Mouse (Mus musculus): ENCODE results near the gene Tmem177. TPM values are rescaled to one million over a fixed set of nuclear protein-coding genes. Genes with fewer than 3 reads are reported as not detected.

The Tmem177 gene
- total RNA-seq, 1 experiment: 9.5 TPM

DNA sequence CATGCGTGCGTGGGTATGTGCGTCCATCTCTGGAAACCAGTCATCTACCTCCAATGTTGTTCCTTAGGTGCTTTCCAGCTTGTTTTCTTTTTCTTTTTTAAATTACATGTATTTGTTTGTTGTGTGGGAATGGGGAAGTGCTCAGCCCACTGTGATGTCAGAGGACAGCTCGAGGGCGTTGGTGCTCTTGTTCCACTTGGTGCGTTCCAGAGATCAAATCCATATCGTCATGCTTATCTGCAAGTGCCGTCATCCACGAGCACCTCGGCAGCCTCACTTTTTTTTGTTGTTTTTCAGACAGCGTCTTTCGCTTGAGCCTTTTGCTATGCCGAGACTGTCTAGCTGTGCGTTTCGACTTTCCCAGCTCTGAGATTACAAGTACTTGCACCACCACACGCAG lies 23.7 kb downstream of the Tmem177 start:
- Histone ChIP-seq H3K27ac (ENCODE audit: insufficient read depth, low read depth, low read length, poor library complexity, severe bottlenecking) (no peak overlapping the region; the same call in 1 of the 2 replicates), H3K9me3 (ENCODE audit: control insufficient read depth, insufficient read depth, low read depth, low read length) (no peaks in the 10 kb centered on the region), H3K4me1 (ENCODE audit: control insufficient read depth in 2 of 2, insufficient read depth in 2 of 2, low read length in 2 of 2, poor library complexity in 1 of 2) (0 out of 4 replicates have a peak, but pooled peaks cover 0 to 2% of the 10 kb centered on the region in 2 experiments), H3K4me3 (ENCODE audit: insufficient read depth in 1 of 2, low read depth in 1 of 2, low read length in 2 of 2, poor library complexity in 1 of 2, severe bottlenecking in 1 of 2) (no peak overlapping the region), H3K36me3 (ENCODE audit: control insufficient read depth, insufficient read depth, low read length, poor library complexity, severe bottlenecking) (no peaks in the 10 kb centered on the region), H3K9ac (ENCODE audit: insufficient read depth, low read depth, low read length, poor library complexity, severe bottlenecking) (no peak overlapping the region)
- no peak for DNase-seq (ENCODE audit: low read depth, low spot score)
- in situ Hi-C loops (cut with MboI; ENCODE audit: low sequenced_read_pairs in 2 of 2, unreplicated experiment in 2 of 2): no loop called here
- TF ChIP-seq MAFK (IDR thresholded peaks at IDR 0.05; ENCODE audit: insufficient read depth, low read depth, low read length) (no peak), HCFC1 (IDR thresholded peaks at IDR 0.05; ENCODE audit: borderline replicate concordance, insufficient read depth, low read length) (no peak), ZNF384 (IDR thresholded peaks at IDR 0.05; ENCODE audit: low read depth, low read length) (no peak), CHD2 (IDR thresholded peaks at IDR 0.05; ENCODE audit: low read depth, low read length) (no peak), ZC3H11A (IDR thresholded peaks at IDR 0.05; ENCODE audit: borderline replicate concordance, low read depth, low read length) (no peak)

GRCm38 (mm10) chr1:119886320-119886719 lies 26.7 kb downstream of the Tmem177 start:
- DNase-seq (ENCODE audit: low read depth, low spot score): no peak
- Histone ChIP-seq H3K9ac (ENCODE audit: insufficient read depth, low read depth, low read length, poor library complexity, severe bottlenecking) (no peak overlapping the region), H3K27ac (ENCODE audit: insufficient read depth, low read depth, low read length, poor library complexity, severe bottlenecking) (no peak overlapping the region), H3K9me3 (ENCODE audit: control insufficient read depth, insufficient read depth, low read depth, low read length) (no peaks in the 10 kb centered on the region), H3K36me3 (ENCODE audit: control insufficient read depth, insufficient read depth, low read length, poor library complexity, severe bottlenecking) (no peaks in the 10 kb centered on the region), H3K4me1 (ENCODE audit: control insufficient read depth in 2 of 2, insufficient read depth in 2 of 2, low read length in 2 of 2, poor library complexity in 1 of 2) (0 out of 4 replicates have a peak, but pooled peaks cover 0 to 2% of the 10 kb centered on the region in 2 experiments), H3K4me3 (ENCODE audit: insufficient read depth in 1 of 2, low read depth in 1 of 2, low read length in 2 of 2, poor library complexity in 1 of 2, severe bottlenecking in 1 of 2) (no peak overlapping the region)
- TF ChIP-seq ZNF384 (IDR thresholded peaks at IDR 0.05; ENCODE audit: low read depth, low read length) (no peak), CHD2 (IDR thresholded peaks at IDR 0.05; ENCODE audit: low read depth, low read length) (no peak), HCFC1 (IDR thresholded peaks at IDR 0.05; ENCODE audit: borderline replicate concordance, insufficient read depth, low read length) (no peak)
- in situ Hi-C loops (cut with MboI; ENCODE audit: low sequenced_read_pairs in 2 of 2, unreplicated experiment in 2 of 2): no loop called here

DNA sequence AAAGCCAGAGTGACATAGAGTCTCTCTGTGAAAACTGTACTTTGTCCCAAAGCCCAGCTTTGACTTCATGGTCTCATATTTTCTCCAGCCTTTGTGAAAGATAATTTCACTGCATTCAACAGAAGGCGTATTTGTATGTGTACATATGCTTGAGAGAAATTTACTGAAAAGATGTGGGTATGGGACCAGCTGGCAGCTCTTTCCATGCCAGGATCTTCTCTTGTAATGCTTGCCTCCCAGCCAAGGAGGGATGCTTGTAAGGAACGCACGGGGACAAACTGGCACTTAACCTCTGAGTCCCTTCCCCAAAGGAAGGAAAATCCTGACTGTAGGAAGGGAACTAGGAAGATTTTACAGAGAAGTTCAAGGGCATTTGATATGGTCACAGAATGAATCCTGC lies 28.7 kb downstream of the Tmem177 start:
- H3K9ac ChIP-seq (ENCODE audit: insufficient read depth, low read depth, low read length, poor library complexity, severe bottlenecking): no peak overlapping the region
- H3K4me3 ChIP-seq (ENCODE audit: insufficient read depth in 1 of 2, low read depth in 1 of 2, low read length in 2 of 2, poor library complexity in 1 of 2, severe bottlenecking in 1 of 2): no peak overlapping the region
- 0 out of 4 replicates have a peak, but pooled peaks cover 0 to 2% of the 10 kb centered on the region in 2 experiments for H3K4me1 ChIP-seq (ENCODE audit: control insufficient read depth in 2 of 2, insufficient read depth in 2 of 2, low read length in 2 of 2, poor library complexity in 1 of 2)
- TF ChIP-seq ZC3H11A (IDR thresholded peaks at IDR 0.05; ENCODE audit: borderline replicate concordance, low read depth, low read length) (no peak), CHD2 (IDR thresholded peaks at IDR 0.05; ENCODE audit: low read depth, low read length) (no peak), HCFC1 (IDR thresholded peaks at IDR 0.05; ENCODE audit: borderline replicate concordance, insufficient read depth, low read length) (no peak), MAFK (IDR thresholded peaks at IDR 0.05; ENCODE audit: insufficient read depth, low read depth, low read length) (no peak)
- DNase-seq (ENCODE audit: low read depth, low spot score): no peak
- no peak overlapping the region for H3K27ac ChIP-seq (ENCODE audit: insufficient read depth, low read depth, low read length, poor library complexity, severe bottlenecking)
- in situ Hi-C loops (cut with MboI; ENCODE audit: low sequenced_read_pairs in 2 of 2, unreplicated experiment in 2 of 2): no loop called here
- no peaks in the 10 kb centered on the region for H3K36me3 ChIP-seq (ENCODE audit: control insufficient read depth, insufficient read depth, low read length, poor library complexity, severe bottlenecking)
- H3K9me3 ChIP-seq (ENCODE audit: control insufficient read depth, insufficient read depth, low read depth, low read length): no peaks in the 10 kb centered on the region

DNA sequence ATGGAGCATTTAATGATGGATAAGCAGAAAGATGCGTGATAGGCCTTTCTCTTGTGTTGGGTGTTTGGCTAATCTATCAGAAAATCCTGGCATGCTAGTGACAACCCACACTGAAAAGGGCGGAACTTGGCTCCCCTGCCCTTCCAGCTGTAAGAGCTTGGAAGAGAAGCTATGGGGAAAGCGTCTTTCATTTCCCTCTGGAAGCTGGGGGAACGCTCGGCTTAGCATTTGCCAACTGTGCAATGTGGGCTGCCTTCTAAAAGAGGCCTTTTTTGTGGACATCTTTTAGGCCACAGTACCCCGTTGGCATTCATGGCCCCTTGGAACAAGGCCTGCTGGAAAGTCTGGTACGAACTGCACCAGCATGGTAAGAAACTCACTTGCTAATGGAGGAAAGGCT lies 34.1 kb downstream of the Tmem177 start:
- Histone ChIP-seq H3K27ac (ENCODE audit: insufficient read depth, low read depth, low read length, poor library complexity, severe bottlenecking) (no peak overlapping the region), H3K9me3 (ENCODE audit: control insufficient read depth, insufficient read depth, low read depth, low read length) (no peaks in the 10 kb centered on the region), H3K4me3 (ENCODE audit: insufficient read depth in 1 of 2, low read depth in 1 of 2, low read length in 2 of 2, poor library complexity in 1 of 2, severe bottlenecking in 1 of 2) (no peak overlapping the region), H3K36me3 (ENCODE audit: control insufficient read depth, insufficient read depth, low read length, poor library complexity, severe bottlenecking) (no peaks in the 10 kb centered on the region), H3K4me1 (ENCODE audit: control insufficient read depth in 2 of 2, insufficient read depth in 2 of 2, low read length in 2 of 2, poor library complexity in 1 of 2) (no peaks in the 10 kb centered on the region), H3K9ac (ENCODE audit: insufficient read depth, low read depth, low read length, poor library complexity, severe bottlenecking) (no peak overlapping the region)
- in situ Hi-C loops (cut with MboI; ENCODE audit: low sequenced_read_pairs in 2 of 2, unreplicated experiment in 2 of 2): no loop called here
- TF ChIP-seq MAFK (IDR thresholded peaks at IDR 0.05; ENCODE audit: insufficient read depth, low read depth, low read length) (no peak), CHD2 (IDR thresholded peaks at IDR 0.05; ENCODE audit: low read depth, low read length) (no peak), ZNF384 (IDR thresholded peaks at IDR 0.05; ENCODE audit: low read depth, low read length) (no peak), ZC3H11A (IDR thresholded peaks at IDR 0.05; ENCODE audit: borderline replicate concordance, low read depth, low read length) (no peak), HCFC1 (IDR thresholded peaks at IDR 0.05; ENCODE audit: borderline replicate concordance, insufficient read depth, low read length) (no peak)
- DNase-seq (ENCODE audit: low read depth, low spot score): no peak

- no peak overlapping the region for H3K27ac ChIP-seq (ENCODE audit: insufficient read depth, low read depth, low read length, poor library complexity, severe bottlenecking)
- no peaks in the 10 kb centered on the region for H3K4me1 ChIP-seq (ENCODE audit: control insufficient read depth in 2 of 2, insufficient read depth in 2 of 2, low read length in 2 of 2, poor library complexity in 1 of 2)
- H3K4me3 ChIP-seq (ENCODE audit: insufficient read depth in 1 of 2, low read depth in 1 of 2, low read length in 2 of 2, poor library complexity in 1 of 2, severe bottlenecking in 1 of 2): no peak overlapping the region
- no peaks in the 10 kb centered on the region for H3K9me3 ChIP-seq (ENCODE audit: control insufficient read depth, insufficient read depth, low read depth, low read length)
- in situ Hi-C loops (cut with MboI; ENCODE audit: low sequenced_read_pairs in 2 of 2, unreplicated experiment in 2 of 2): no loop called here
- H3K9ac ChIP-seq (ENCODE audit: insufficient read depth, low read depth, low read length, poor library complexity, severe bottlenecking): no peak overlapping the region
- TF ChIP-seq ZC3H11A (IDR thresholded peaks at IDR 0.05; ENCODE audit: borderline replicate concordance, low read depth, low read length) (no peak), MAFK (IDR thresholded peaks at IDR 0.05; ENCODE audit: insufficient read depth, low read depth, low read length) (no peak), CHD2 (IDR thresholded peaks at IDR 0.05; ENCODE audit: low read depth, low read length) (no peak), ZNF384 (IDR thresholded peaks at IDR 0.05; ENCODE audit: low read depth, low read length) (no peak), HCFC1 (IDR thresholded peaks at IDR 0.05; ENCODE audit: borderline replicate concordance, insufficient read depth, low read length) (no peak)
- no peak for DNase-seq (ENCODE audit: low read depth, low spot score)
- H3K36me3 ChIP-seq (ENCODE audit: control insufficient read depth, insufficient read depth, low read length, poor library complexity, severe bottlenecking): no peaks in the 10 kb centered on the region
These were observed 35.5 kb downstream of the Tmem177 start for GRCm38 (mm10) chr1:119877469-119877868.

Measured in ES-E14 (cell line).